Mouse (Mus musculus) adrenal gland, adult (tissue): ENCODE data around the gene Fam196b.

Source experiments
- DNase-seq, 2 experiments: peaks; one replicate each; pipeline ENCODE4 v3.0.0; 2022 to 2023; ENCODE audit warnings: low spot score in 1 of 2; ENCODE audit not compliant: inconsistent age in 2 of 2

The Fam196b gene

GRCm38 (mm10) chr11:34332344-34333031, 17.9 kb downstream of the Fam196b start:
- DNase-seq: no peak

DNA sequence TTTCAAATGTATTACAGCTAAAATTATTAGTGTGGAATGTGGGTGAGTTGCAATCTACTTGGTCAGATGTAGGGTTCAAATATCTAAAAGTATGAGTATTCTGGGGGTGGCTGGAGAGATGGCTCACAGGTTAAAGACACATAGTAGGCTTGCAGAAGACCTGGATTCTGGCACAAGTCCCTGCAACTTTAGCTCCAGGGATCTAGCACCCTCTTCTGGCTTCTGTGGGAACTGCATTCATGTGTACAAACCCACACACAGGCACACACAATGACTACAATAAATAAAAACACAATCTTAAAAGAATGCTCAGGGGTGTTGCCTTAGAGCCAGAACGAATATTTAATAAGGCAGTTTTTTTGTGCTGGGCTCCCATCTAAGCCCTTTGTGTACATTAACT, 23.3 kb downstream of the Fam196b start:
- DNase-seq: no peak

GRCm38 (mm10) chr11:34339693-34340092, 25.1 kb downstream of the Fam196b start:
- no peak for DNase-seq

DNA sequence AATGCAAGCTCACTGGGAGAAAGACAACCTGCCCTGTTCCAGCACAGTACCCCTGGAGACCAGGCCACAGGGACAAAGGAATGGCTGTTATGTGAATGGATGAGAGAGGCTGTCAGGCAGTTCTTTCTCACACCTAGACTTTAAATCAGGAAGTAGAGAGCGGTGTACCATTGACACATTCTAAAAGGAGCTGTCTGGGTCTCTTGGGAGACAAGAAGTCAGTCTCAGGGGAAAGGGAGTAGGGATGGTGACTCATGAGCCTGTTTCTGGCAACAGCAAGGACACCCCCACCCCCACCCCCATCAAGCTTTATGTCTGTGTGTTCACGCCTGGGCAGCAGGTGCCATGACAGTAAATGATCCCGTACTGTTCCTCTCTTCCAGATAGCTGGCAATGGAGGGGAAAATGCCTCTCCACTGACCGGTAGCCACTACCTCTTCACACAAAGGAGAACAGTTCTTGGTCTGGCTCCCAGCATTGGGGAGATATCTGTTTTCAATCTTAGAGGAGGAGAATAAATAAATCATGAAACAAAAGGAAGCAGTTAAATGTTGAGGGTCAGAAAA, 29.2 kb downstream of the Fam196b start:
- peak in 1 of 2 experiments; percentile 51 for DNase-seq

DNA sequence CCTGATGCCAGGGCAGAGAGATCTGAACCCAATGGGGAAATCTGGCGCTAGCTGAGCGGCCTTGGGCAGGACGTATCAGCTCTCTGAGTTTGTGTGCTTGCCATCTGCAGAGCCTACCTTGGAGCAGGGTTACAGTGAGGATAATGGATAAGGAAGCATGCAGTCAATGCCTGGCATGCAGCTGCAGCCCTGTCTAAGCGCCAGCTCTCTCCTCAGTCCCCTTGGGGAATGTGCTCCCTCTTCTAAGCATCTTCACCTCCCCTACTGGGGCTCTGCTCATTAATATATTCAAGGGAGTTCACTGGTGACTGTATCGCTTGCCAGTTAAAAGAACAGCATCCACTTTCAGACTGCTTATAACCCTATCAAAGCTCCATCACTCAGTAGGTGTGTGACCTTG, 29.7 kb downstream of the Fam196b start:
- DNase-seq: peak in 1 of 2 experiments; percentile 6

DNA sequence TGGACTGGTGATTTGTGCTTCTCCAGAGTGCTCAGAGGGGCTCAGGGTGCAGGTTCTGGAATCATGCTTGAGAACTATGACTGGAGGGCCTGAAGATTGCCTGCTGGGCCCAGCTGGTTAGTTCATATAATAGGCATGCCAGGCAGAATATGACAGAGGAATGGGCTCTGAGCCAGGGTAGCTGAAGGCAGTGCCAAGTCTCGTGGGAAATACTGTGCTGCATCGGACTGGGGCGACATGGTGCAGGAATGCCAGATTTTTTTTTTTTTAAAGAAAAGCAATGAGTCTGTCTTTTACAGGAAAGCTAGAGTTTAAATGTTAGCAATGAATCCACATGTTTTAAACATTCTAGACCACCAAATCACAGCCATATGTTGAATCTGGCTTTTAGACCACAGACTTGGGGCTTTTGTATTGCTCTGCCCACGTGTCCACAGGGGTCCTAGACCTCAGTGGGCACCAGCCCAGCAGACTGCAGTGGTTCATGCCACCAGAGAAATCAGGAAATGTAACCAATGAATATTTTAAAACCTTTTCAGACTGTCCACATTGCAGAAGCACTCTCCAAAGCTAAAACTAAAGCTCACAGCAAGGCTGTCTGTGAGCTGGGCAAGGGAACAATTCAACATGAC, 33.8 kb downstream of the Fam196b start:
- peak; percentile 49 to 82 for DNase-seq

DNA sequence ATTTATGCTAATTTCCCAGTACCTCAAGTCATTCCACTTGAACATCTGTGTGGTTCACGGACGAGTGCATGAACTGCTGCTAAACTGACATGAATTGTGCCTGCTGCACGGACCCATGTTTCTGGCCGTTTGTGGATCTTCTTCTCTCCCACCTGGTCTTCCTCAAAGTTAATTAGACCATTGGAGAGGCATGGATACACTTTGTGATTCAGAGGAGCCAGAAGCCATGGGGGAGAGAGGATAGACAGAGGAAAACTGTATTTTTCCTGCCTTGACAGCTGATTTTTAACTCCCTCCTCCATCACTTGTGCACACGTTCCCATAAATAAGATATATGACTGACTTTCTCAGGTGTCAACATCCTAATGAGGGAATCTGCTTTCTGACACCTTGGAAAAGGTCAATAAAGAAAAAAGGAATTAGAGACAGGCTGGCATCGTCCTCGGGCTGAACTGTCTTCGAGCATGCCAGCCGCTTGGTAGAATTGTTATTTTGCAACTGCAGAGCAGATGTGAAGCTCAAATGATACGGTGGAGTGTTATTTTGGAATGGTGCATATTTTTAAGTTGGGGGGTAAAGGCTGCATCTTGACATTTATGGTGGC, 34.9 kb downstream of the Fam196b start:
- no peak for DNase-seq

DNA sequence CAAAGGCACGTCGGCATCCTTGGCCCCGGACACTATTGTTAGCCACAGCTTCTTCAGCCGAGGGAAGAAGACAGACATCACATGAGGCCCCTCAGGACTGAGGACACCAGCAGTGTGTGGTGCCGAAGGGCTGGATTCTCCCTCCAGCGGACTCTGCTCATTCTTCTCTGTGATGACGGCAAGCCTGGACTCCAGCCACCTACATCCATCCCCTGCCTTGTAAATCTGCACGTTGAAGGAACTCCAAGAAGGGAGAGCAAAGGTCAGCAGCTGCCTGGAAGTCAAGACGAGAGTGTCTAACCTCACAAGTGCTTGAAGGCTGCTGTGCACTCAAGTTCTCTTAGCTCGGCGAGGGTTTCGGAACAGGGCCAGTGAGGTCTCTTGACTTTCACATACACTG, 40.8 kb downstream of the Fam196b start:
- no peak for DNase-seq

DNA sequence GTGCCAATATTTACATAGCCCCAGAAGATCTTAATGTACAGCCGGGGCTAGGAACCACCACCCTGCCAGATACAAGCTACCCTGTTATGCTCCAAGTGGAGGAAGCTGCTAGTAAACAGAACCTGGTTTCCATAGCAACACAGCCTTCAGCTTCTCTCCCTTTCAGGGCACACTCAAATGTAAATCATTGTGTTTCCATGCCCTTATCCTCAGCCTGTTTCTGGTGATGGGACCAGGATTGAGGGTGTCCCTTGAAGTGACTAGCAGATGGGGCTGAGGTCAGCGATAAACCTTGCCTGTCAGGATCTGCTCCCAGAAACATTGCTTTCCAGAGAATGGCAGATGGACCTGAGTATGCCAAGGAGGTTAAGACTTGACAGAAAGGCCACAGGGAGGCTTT, 41.5 kb downstream of the Fam196b start:
- no peak for DNase-seq

GRCm38 (mm10) chr11:34372224-34372623, 57.6 kb downstream of the Fam196b start:
- no peak for DNase-seq

GRCm38 (mm10) chr11:34375557-34375956, 60.9 kb downstream of the Fam196b start:
- DNase-seq: no peak

- DNase-seq: no peak
Measured at GRCm38 (mm10) chr11:34377649-34378048, 63.0 kb downstream of the Fam196b start.

GRCm38 (mm10) chr11:34383501-34383900, 68.9 kb downstream of the Fam196b start:
- no peak for DNase-seq

DNA sequence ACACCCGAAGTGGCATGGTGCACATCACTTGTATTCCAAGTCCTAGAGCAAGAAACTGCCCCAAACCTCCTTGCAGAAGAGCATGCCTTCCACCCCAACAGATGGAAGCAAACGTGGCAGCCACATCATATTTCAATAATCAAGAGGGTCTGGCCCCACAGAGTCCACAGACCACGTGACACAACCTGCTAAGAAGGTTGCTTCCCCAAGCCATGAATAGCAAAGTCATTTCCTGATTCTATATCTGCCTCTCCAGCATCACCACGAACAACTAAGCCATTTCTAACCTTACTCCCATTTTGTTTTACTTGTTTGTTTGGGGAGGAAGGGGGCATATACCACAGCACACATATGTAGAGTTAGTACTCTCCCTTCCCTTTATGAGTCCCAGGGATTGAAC, 69.6 kb downstream of the Fam196b start:
- no peak for DNase-seq

- no peak for DNase-seq
Measured at GRCm38 (mm10) chr11:34385001-34385688, 70.5 kb downstream of the Fam196b start.

DNA sequence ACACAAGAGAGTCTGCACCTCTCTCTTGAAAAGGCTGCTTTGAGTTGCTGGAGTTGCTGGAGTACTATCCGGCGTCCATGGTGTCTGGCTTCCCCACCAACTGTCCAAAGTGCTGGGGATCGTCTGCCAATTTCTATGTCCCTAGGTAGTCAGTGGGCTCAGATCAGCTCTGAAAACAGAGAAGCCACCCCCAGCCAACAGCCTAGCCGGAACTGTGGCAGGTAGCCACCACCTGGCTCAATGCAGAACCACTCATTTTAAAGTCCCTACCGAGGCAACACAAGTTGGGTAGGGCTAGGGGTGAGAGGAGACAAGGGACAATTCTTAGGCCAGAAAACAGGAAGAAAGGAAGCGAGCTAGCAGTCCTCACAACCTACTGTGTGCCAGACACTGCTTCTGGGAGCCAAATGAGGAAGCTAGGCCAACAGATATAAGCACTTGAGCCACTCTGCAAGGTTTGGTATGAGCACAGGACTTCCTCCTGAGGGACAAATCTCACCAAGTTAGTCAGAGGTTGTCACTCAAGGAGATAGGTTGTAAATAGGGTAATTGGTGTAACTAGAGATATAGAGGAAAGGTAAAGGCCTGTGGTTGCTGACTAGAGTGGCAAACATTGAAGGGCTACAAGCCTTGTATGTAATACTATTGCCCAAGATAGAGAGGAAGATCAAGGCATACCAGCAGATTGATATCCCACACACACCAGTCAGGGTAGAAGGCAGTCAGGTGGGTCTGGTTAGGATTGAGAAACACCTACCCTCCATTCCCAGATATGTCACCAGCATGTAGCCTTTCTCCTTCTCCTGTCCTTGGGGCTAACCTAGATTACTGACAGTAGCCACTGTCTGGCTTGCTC, 74.9 kb downstream of the Fam196b start:
- DNase-seq: no peak

- DNase-seq: no peak
Measured at GRCm38 (mm10) chr11:34392105-34392504, 77.5 kb downstream of the Fam196b start.

DNA sequence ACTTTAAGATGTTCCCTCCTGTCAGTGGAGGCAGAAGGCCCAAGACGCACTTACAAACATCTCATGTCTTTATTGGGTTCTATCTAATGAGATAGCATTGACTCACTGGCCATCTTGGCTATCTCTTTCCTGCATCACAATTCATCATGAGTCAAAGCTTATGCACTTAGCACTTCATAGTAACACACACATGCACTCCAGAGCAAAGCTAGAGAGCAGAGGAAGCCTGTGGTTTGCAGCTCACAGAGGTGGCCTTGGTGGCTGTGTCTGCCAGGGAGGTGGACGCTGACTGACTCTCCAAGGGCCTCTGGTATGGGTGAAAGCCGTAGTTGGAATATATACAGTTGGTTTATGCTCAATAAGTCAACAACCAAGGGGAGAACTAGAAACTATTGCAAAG, 81.2 kb downstream of the Fam196b start:
- DNase-seq: no peak

- no peak for DNase-seq
Measured at GRCm38 (mm10) chr11:34397661-34398060, 83.0 kb downstream of the Fam196b start.

DNA sequence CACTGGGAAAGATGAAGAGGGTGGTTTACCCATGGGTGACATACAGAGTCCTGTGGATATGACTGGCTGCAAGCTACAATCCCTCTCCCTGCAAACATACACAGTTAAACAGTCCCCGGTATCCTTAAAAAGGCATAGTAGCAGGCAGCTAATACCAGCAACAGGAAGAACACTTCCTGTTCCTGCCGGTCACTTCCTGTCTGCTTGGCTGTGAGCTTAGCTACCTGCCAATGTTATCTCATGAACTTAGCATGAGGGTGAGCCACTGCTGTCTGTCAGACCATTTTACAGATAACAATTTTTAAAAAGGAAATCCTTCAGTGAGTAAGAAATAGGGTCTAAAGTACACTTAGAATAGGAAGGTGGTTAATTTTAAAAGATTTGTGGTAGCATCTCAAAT, 83.9 kb downstream of the Fam196b start:
- no peak for DNase-seq

GRCm38 (mm10) chr11:34401343-34401742, 86.7 kb downstream of the Fam196b start:
- no peak for DNase-seq
